Mouse (Mus musculus) forebrain, embryonic 15.5 days (tissue): ENCODE measurements around the gene Ddx24. TPM values are rescaled to one million over a fixed set of nuclear protein-coding genes. Genes with fewer than 3 reads are reported as not detected.
A peak's percentile ranks its signal among the peaks of the same experiment; 100 is the strongest.

Experiments used
- ATAC-seq: fragments of 200-750 bp; cut with Nextera tagmentation; replicated peaks from 2 replicates; pipeline ENCODE4 v1.8.0; 2017; ENCODE audit warnings: mild to moderate bottlenecking, moderate TSS enrichment, moderate library complexity
- H3K27ac ChIP-seq: fragments of 300-500 bp; sonication (generic); replicated peaks from 2 replicates; pipeline ENCODE4 v1.5.1; 2015; ENCODE audit warnings: mild to moderate bottlenecking, inconsistent platforms
- H3K27me3 ChIP-seq: fragments of 300-500 bp; sonication (generic); 2 replicates; pipeline ENCODE4 v1.6.1; 2015; ENCODE audit warnings: inconsistent platforms
- H3K36me3 ChIP-seq: fragments of 300-500 bp; sonication (generic); 2 replicates; pipeline ENCODE4 v1.6.1; 2015; ENCODE audit warnings: mild to moderate bottlenecking, inconsistent platforms
- H3K4me1 ChIP-seq: fragments of 300-500 bp; sonication (generic); 2 replicates; pipeline ENCODE4 v1.6.1; 2015; ENCODE audit warnings: inconsistent platforms
- H3K4me2 ChIP-seq: fragments of 300-500 bp; sonication (generic); replicated peaks from 2 replicates; pipeline ENCODE4 v1.6.1; 2015; ENCODE audit warnings: mild to moderate bottlenecking, inconsistent platforms
- H3K4me3 ChIP-seq: fragments of 300-500 bp; sonication (generic); 2 replicates; pipeline ENCODE4 v1.5.1; 2015; ENCODE audit warnings: mild to moderate bottlenecking, inconsistent platforms
- H3K9ac ChIP-seq: fragments of 300-500 bp; sonication (generic); replicated peaks from 2 replicates; pipeline ENCODE4 v1.6.1; 2015; ENCODE audit warnings: mild to moderate bottlenecking, inconsistent platforms
- H3K9me3 ChIP-seq: fragments of 300-500 bp; sonication (generic); 2 replicates; pipeline ENCODE4 v1.6.1; 2016; ENCODE audit warnings: inconsistent platforms
- WGBS: fragments of 180-500 bp; shearing (Covaris S2); methylation state at CpG from one replicate; pipeline ENCODE4 v1.1.7; 2015; ENCODE audit warnings: mixed read lengths; 5-methylcytosine and 5-hydroxymethylcytosine counted together
- polyA plus RNA-seq: library from polyadenylated mRNA; unstranded; fragments of >200 nt; fragmentation: Nextera tagmentation; extraction: Ambion mirVana; gene quantifications from 2 replicates; pipeline ENCODE4 v1.2.1, GENCODE M21; 2015

The Ddx24 gene
- polyA plus RNA-seq, 1 experiment from 2014 or later: 153 TPM

- WGBS: 90% methylated on average over 7 of the region's 7 CpGs
- Histone ChIP-seq H3K27ac (no peak overlapping the region), H3K4me1 (peaks cover 31% of the 10 kb centered on the region), H3K27me3 (no peaks in the 10 kb centered on the region), H3K36me3 (peaks cover 14% of the 10 kb centered on the region), H3K9me3 (no peaks in the 10 kb centered on the region), H3K4me2 (no peak overlapping the region), H3K4me3 (no peak overlapping the region), H3K9ac (no peak overlapping the region)
- ATAC-seq: no peak
Measured at GRCm38 (mm10) chr12:103426710-103427109, 1.1 kb upstream of the Ddx24 start.

- Histone ChIP-seq H3K4me3 (peak overlapping the region; percentile 93), H3K4me1 (peaks cover 41% of the 10 kb centered on the region), H3K9ac (peak overlapping the region; percentile 90), H3K36me3 (peaks cover 14% of the 10 kb centered on the region), H3K9me3 (no peaks in the 10 kb centered on the region), H3K27ac (peak overlapping the region; percentile 65), H3K27me3 (no peaks in the 10 kb centered on the region), H3K4me2 (peak overlapping the region; percentile 72)
- peak; percentile 38 for ATAC-seq
- 10% methylated on average over 33 of the region's 33 CpGs for WGBS
Measured at GRCm38 (mm10) chr12:103425016-103425728, 458 bp downstream of the Ddx24 start.

- Histone ChIP-seq H3K9me3 (no peaks in the 10 kb centered on the region), H3K9ac (no peak overlapping the region), H3K36me3 (peaks cover 90% of the 10 kb centered on the region), H3K27ac (no peak overlapping the region), H3K4me3 (no peak overlapping the region), H3K27me3 (no peaks in the 10 kb centered on the region), H3K4me2 (no peak overlapping the region), H3K4me1 (no peaks in the 10 kb centered on the region)
- no peak for ATAC-seq
- WGBS: 94% methylated on average over 10 of the region's 10 CpGs
Measured at GRCm38 (mm10) chr12:103408144-103408543, 17.5 kb downstream of the Ddx24 start.

- ATAC-seq: no peak
- Histone ChIP-seq H3K4me1 (no peaks in the 10 kb centered on the region), H3K27me3 (no peaks in the 10 kb centered on the region), H3K36me3 (peaks cover 85% of the 10 kb centered on the region), H3K4me3 (no peak within 1 kb of the TSS), H3K9ac (no peak within 1 kb of the TSS), H3K4me2 (no peak within 1 kb of the TSS), H3K9me3 (no peaks in the 10 kb centered on the region), H3K27ac (no peak within 1 kb of the TSS)
- 97% methylated on average over 4 of the region's 4 CpGs for WGBS
Measured at GRCm38 (mm10) chr12:103407720-103408119, 17.9 kb downstream of the Ddx24 start, which contains the start of gene 9330161L09Rik. Gene 9330161L09Rik, minus strand, starts transcription at chr12:103407820.

GRCm38 (mm10) chr12:103404131-103404530 is 21.5 kb downstream of the Ddx24 start:
- WGBS: 90% methylated on average over 18 of the region's 18 CpGs
- Histone ChIP-seq H3K4me3 (no peak overlapping the region), H3K9ac (no peak overlapping the region), H3K4me2 (no peak overlapping the region), H3K27me3 (no peaks in the 10 kb centered on the region), H3K4me1 (no peaks in the 10 kb centered on the region), H3K36me3 (peaks cover 58% of the 10 kb centered on the region), H3K9me3 (no peaks in the 10 kb centered on the region), H3K27ac (no peak overlapping the region)
- ATAC-seq: no peak

- 87% methylated on average over 7 of the region's 7 CpGs for WGBS
- no peak overlapping the region for H3K4me3 ChIP-seq
- no peak overlapping the region for H3K4me2 ChIP-seq
- 0 out of 2 replicates have a peak, but pooled peaks cover 2% of the 10 kb centered on the region for H3K36me3 ChIP-seq
- H3K9ac ChIP-seq: no peak overlapping the region
- H3K9me3 ChIP-seq: no peaks in the 10 kb centered on the region
- no peaks in the 10 kb centered on the region for H3K27me3 ChIP-seq
- H3K27ac ChIP-seq: no peak overlapping the region
- H3K4me1 ChIP-seq: no peaks in the 10 kb centered on the region
- no peak for ATAC-seq
Measured at GRCm38 (mm10) chr12:103396751-103397150, 28.9 kb downstream of the Ddx24 start.

- Histone ChIP-seq H3K4me2 (no peak overlapping the region), H3K27me3 (no peaks in the 10 kb centered on the region), H3K9me3 (no peaks in the 10 kb centered on the region), H3K9ac (no peak overlapping the region), H3K4me3 (no peak overlapping the region), H3K4me1 (no peaks in the 10 kb centered on the region), H3K27ac (no peak overlapping the region), H3K36me3 (0 out of 2 replicates have a peak, but pooled peaks cover 2% of the 10 kb centered on the region)
- no peak for ATAC-seq
- 78% methylated on average over 12 of the region's 12 CpGs for WGBS
Measured at GRCm38 (mm10) chr12:103395486-103396275, 29.9 kb downstream of the Ddx24 start.

- Histone ChIP-seq H3K4me2 (no peak overlapping the region), H3K9me3 (no peaks in the 10 kb centered on the region), H3K27ac (no peak overlapping the region), H3K36me3 (no peaks in the 10 kb centered on the region), H3K27me3 (no peaks in the 10 kb centered on the region), H3K4me1 (peaks cover 12% of the 10 kb centered on the region), H3K4me3 (no peak overlapping the region), H3K9ac (no peak overlapping the region)
- ATAC-seq: no peak
- 91% methylated on average over 6 of the region's 6 CpGs for WGBS
Measured at GRCm38 (mm10) chr12:103393528-103393927, 32.1 kb downstream of the Ddx24 start.

- Histone ChIP-seq H3K9ac (no peak overlapping the region), H3K36me3 (no peaks in the 10 kb centered on the region), H3K9me3 (no peaks in the 10 kb centered on the region), H3K4me3 (no peak overlapping the region), H3K4me2 (no peak overlapping the region), H3K27ac (no peak overlapping the region), H3K27me3 (no peaks in the 10 kb centered on the region), H3K4me1 (peaks cover 12% of the 10 kb centered on the region)
- 89% methylated on average over 7 of the region's 7 CpGs for WGBS
- ATAC-seq: no peak
Measured at GRCm38 (mm10) chr12:103391098-103391497, 34.5 kb downstream of the Ddx24 start.

GRCm38 (mm10) chr12:103389982-103390381 is 35.6 kb downstream of the Ddx24 start:
- no peaks in the 10 kb centered on the region for H3K36me3 ChIP-seq
- peaks cover 12% of the 10 kb centered on the region for H3K4me1 ChIP-seq
- no peak overlapping the region for H3K4me3 ChIP-seq
- WGBS: 76% methylated on average over 4 of the region's 4 CpGs
- no peak overlapping the region for H3K27ac ChIP-seq
- H3K9me3 ChIP-seq: no peaks in the 10 kb centered on the region
- ATAC-seq: no peak
- no peak overlapping the region for H3K9ac ChIP-seq
- no peaks in the 10 kb centered on the region for H3K27me3 ChIP-seq
- no peak overlapping the region for H3K4me2 ChIP-seq

- ATAC-seq: no peak; the same call in 1 of the 2 replicates
- H3K4me2 ChIP-seq: peak overlapping the region; percentile 73
- H3K4me1 ChIP-seq: peaks cover 12% of the 10 kb centered on the region
- H3K9ac ChIP-seq: peak overlapping the region; percentile 94
- peak overlapping the region; percentile 84 for H3K4me3 ChIP-seq
- no peaks in the 10 kb centered on the region for H3K36me3 ChIP-seq
- no peaks in the 10 kb centered on the region for H3K9me3 ChIP-seq
- 56% methylated on average over 2 of the region's 2 CpGs for WGBS
- H3K27me3 ChIP-seq: no peaks in the 10 kb centered on the region
- no peak overlapping the region for H3K27ac ChIP-seq
Measured at GRCm38 (mm10) chr12:103389348-103389727, 36.3 kb downstream of the Ddx24 start.
